ENCODE assay signal across 20 mouse cellular contexts in genomic region chr13:109615213-109615784, GRCm38 (mm10).
DNase-seq lines count a peak whose midpoint lies in the region; ATAC-seq and TF ChIP-seq lines count a peak whose summit lies in the region.
"Had no signal": no experiment of that assay in that cellular context is flagged by ENCODE, and none has a peak within 500 bp of the region (broad histone marks: within the 10 kb centered on the region; RNA-seq: fewer than 3 reads in every experiment).

No protein-coding gene starts in this region.

- TF ChIP-seq EP300 in liver, embryonic 14.5 days (IDR thresholded peaks at IDR 0.05; ENCODE audit: low read depth): no peak

- H3K27ac ChIP-seq in intestine, postnatal 0 days (ENCODE audit: low read depth, low read length): no peak overlapping the region
- H3K27ac ChIP-seq in intestine, embryonic 16.5 days (ENCODE audit: low read length): no peak overlapping the region
- H3K27ac ChIP-seq in lung, embryonic 14.5 days (ENCODE audit: low read depth): no peak overlapping the region
- no peak overlapping the region for H3K27ac ChIP-seq in liver, embryonic 14.5 days
- H3K27ac ChIP-seq: heart, embryonic 13.5 days; hindbrain, embryonic 12.5 days; limb, embryonic 15.5 days; midbrain, embryonic 13.5 days; neural tube, embryonic 12.5 days had no signal

- no peak overlapping the region for H3K9ac ChIP-seq in intestine, postnatal 0 days (ENCODE audit: low read depth, low read length)
- no peak overlapping the region for H3K9ac ChIP-seq in intestine, embryonic 16.5 days (ENCODE audit: low read depth, low read length)
- H3K9ac ChIP-seq in lung, embryonic 14.5 days: no peak overlapping the region
- H3K9ac ChIP-seq in liver, embryonic 14.5 days (replicated peaks): no peak overlapping the region
- H3K9ac ChIP-seq: heart, embryonic 13.5 days; hindbrain, embryonic 12.5 days; limb, embryonic 15.5 days; midbrain, embryonic 13.5 days; neural tube, embryonic 12.5 days had no signal

- H3K4me3 ChIP-seq in intestine, postnatal 0 days (ENCODE audit: low read depth, low read length): 0 out of 2 replicates have a peak overlapping the region, but pooled peaks have one; percentile 2
- H3K4me3 ChIP-seq in intestine, embryonic 16.5 days (ENCODE audit: low read length): no peak overlapping the region
- no peak overlapping the region for H3K4me3 ChIP-seq in lung, embryonic 14.5 days (ENCODE audit: low read depth, low read length)
- no peak overlapping the region for H3K4me3 ChIP-seq in liver, embryonic 14.5 days (ENCODE audit: insufficient read depth in 1 of 2, low read depth in 2 of 2, low read length in 2 of 2)
- H3K4me3 ChIP-seq in myocyte: no peak overlapping the region
- H3K4me3 ChIP-seq: heart, embryonic 13.5 days; hindbrain, embryonic 12.5 days; limb, embryonic 15.5 days; midbrain, embryonic 13.5 days; neural tube, embryonic 12.5 days had no signal

- no peak overlapping the region for H3ac ChIP-seq in myocyte (ENCODE audit: control insufficient read depth, insufficient read length)

- no peaks in the 10 kb centered on the region for H3K79me2 ChIP-seq in myocyte (ENCODE audit: control insufficient read depth, insufficient read depth)

- H3K9me3 ChIP-seq in intestine, postnatal 0 days (ENCODE audit: control insufficient read depth): no peaks in the 10 kb centered on the region
- no peaks in the 10 kb centered on the region for H3K9me3 ChIP-seq in intestine, embryonic 16.5 days (ENCODE audit: control insufficient read depth, low read length)
- no peaks in the 10 kb centered on the region for H3K9me3 ChIP-seq in lung, embryonic 14.5 days (ENCODE audit: low read depth, low read length)
- no peaks in the 10 kb centered on the region for H3K9me3 ChIP-seq in liver, embryonic 14.5 days (ENCODE audit: control insufficient read depth, low read length)
- H3K9me3 ChIP-seq: heart, embryonic 13.5 days; hindbrain, embryonic 12.5 days; limb, embryonic 15.5 days; megakaryocyte, embryonic 14.5 days; midbrain, embryonic 13.5 days; neural tube, embryonic 12.5 days had no signal

- TF ChIP-seq POLR2A in myocyte (IDR thresholded peaks at IDR 0.05; ENCODE audit: insufficient read length, low read depth): no peak

- ATAC-seq in intestine, postnatal 0 days: no peak
- no peak for ATAC-seq in intestine, embryonic 16.5 days
- no peak for ATAC-seq in lung, embryonic 14.5 days (ENCODE audit: insufficient read depth)
- ATAC-seq in liver, embryonic 14.5 days (ENCODE audit: insufficient read depth): no peak; the same call in 1 of the 2 replicates
- ATAC-seq: midbrain, embryonic 13.5 days had no signal

- H3K4me1 ChIP-seq in intestine, postnatal 0 days (replicated peaks; ENCODE audit: control insufficient read depth, insufficient read depth, low read length): peaks cover 6% of the 10 kb centered on the region; the same call in 1 of the 2 replicates
- peaks cover 2% of the 10 kb centered on the region; the same call in 1 of the 2 replicates for H3K4me1 ChIP-seq in intestine, embryonic 16.5 days (ENCODE audit: control insufficient read depth, insufficient read depth, low read length)
- peaks cover 6% of the 10 kb centered on the region; the same call in 1 of the 2 replicates for H3K4me1 ChIP-seq in lung, embryonic 14.5 days (ENCODE audit: insufficient read depth)
- H3K4me1 ChIP-seq in liver, embryonic 14.5 days (replicated peaks; ENCODE audit: control insufficient read depth in 2 of 2, insufficient read depth in 2 of 2, low read length in 1 of 2): peaks cover 0 to 9% of the 10 kb centered on the region in 2 experiments; a peak in 2 of 4 replicates
- H3K4me1 ChIP-seq: neural tube, embryonic 12.5 days had no signal

- no peak for TF ChIP-seq CTCF in intestine, postnatal 0 days (IDR thresholded peaks at IDR 0.05; ENCODE audit: low read depth)
- no peak for TF ChIP-seq CTCF in lung, embryonic 14.5 days (IDR thresholded peaks at IDR 0.05; ENCODE audit: low read depth)
- no peak for TF ChIP-seq CTCF in liver, embryonic 14.5 days (IDR thresholded peaks at IDR 0.05; ENCODE audit: low read depth)

- H3K27me3 ChIP-seq in intestine, postnatal 0 days (replicated peaks; ENCODE audit: control insufficient read depth, insufficient read depth, low read length): no peaks in the 10 kb centered on the region
- no peaks in the 10 kb centered on the region for H3K27me3 ChIP-seq in intestine, embryonic 16.5 days (replicated peaks; ENCODE audit: control insufficient read depth, insufficient read depth, low read length)
- no peaks in the 10 kb centered on the region for H3K27me3 ChIP-seq in lung, embryonic 14.5 days (ENCODE audit: insufficient read depth, low read length)
- H3K27me3 ChIP-seq in liver, embryonic 14.5 days (ENCODE audit: control insufficient read depth, insufficient read depth, low read length): no peaks in the 10 kb centered on the region
- H3K27me3 ChIP-seq in myocyte (ENCODE audit: control insufficient read depth, insufficient read depth, insufficient read length): no peaks in the 10 kb centered on the region
- H3K27me3 ChIP-seq: heart, embryonic 13.5 days; hindbrain, embryonic 12.5 days; limb, embryonic 15.5 days; megakaryocyte, embryonic 14.5 days; midbrain, embryonic 13.5 days; neural tube, embryonic 12.5 days had no signal

- H3K4me2 ChIP-seq in intestine, postnatal 0 days (replicated peaks; ENCODE audit: low read depth): peak overlapping the region; percentile 47
- no peak overlapping the region for H3K4me2 ChIP-seq in intestine, embryonic 16.5 days (ENCODE audit: low read depth, low read length)
- H3K4me2 ChIP-seq in lung, embryonic 14.5 days: 0 out of 2 replicates have a peak overlapping the region, but pooled peaks have one; percentile 20
- H3K4me2 ChIP-seq in liver, embryonic 14.5 days (ENCODE audit: low read depth): peak overlapping the region; percentile 31
- peak overlapping the region; percentile 55 for H3K4me2 ChIP-seq in myocyte (ENCODE audit: low read depth)
- H3K4me2 ChIP-seq: hindbrain, embryonic 12.5 days; midbrain, embryonic 13.5 days; neural tube, embryonic 12.5 days had no signal

- no peak for DNase-seq in lung, embryonic 14.5 days
- DNase-seq in lung, postnatal 4 days: no peak
- no peak for DNase-seq in liver, embryonic 14.5 days (ENCODE audit: low read depth in 3 of 3, low spot score in 3 of 3)
- DNase-seq in adrenal gland, postnatal 14 days: no peak
- no peak for DNase-seq in thymus, postnatal 36 days
- DNase-seq: adrenal gland, adult 2 months; cerebellum, postnatal 36 days; layer of hippocampus, adult 9-11 months; left cerebral cortex, postnatal 4 days; right cerebral cortex, postnatal 14 days; spleen, adult 18-20 months had no signal

- no peaks in the 10 kb centered on the region for H3K36me3 ChIP-seq in intestine, postnatal 0 days (ENCODE audit: control insufficient read depth, insufficient read depth)
- no peaks in the 10 kb centered on the region for H3K36me3 ChIP-seq in intestine, embryonic 16.5 days (ENCODE audit: control insufficient read depth, insufficient read depth, low read length)
- H3K36me3 ChIP-seq in lung, embryonic 14.5 days (ENCODE audit: insufficient read depth): no peaks in the 10 kb centered on the region
- H3K36me3 ChIP-seq in liver, embryonic 14.5 days (replicated peaks; ENCODE audit: control insufficient read depth, insufficient read depth, low read depth): no peaks in the 10 kb centered on the region
- no peaks in the 10 kb centered on the region for H3K36me3 ChIP-seq in myocyte (ENCODE audit: control insufficient read depth, insufficient read depth)
- H3K36me3 ChIP-seq: heart, embryonic 13.5 days; hindbrain, embryonic 12.5 days; limb, embryonic 15.5 days; midbrain, embryonic 13.5 days; neural tube, embryonic 12.5 days had no signal

- WGBS in intestine, postnatal 0 days: 53% methylated on average over 8 of the region's 8 CpGs
- 62% methylated on average over 8 of the region's 8 CpGs for WGBS in intestine, embryonic 16.5 days
- WGBS in lung, embryonic 14.5 days: 59% methylated on average over 8 of the region's 8 CpGs
- 17% methylated on average over 8 of the region's 8 CpGs for WGBS in liver, embryonic 14.5 days (ENCODE audit: insufficient replicate concordance)

TF ChIP-seq in myocyte, 11 proteins besides CTCF, POLR2A, EP300 and RAD21:
- no peak for TF ChIP-seq TCF3 (IDR thresholded peaks at IDR 0.05; ENCODE audit: insufficient read length, low read depth)
- no peak for TF ChIP-seq E2F4 (IDR thresholded peaks at IDR 0.05; ENCODE audit: insufficient read depth)
- TF ChIP-seq CEBPB (IDR thresholded peaks at IDR 0.05; ENCODE audit: insufficient read depth, poor library complexity, severe bottlenecking): no peak
- no peak for TF ChIP-seq MYOD1 (IDR thresholded peaks at IDR 0.05; ENCODE audit: control insufficient read depth in 1 of 3, insufficient read length in 2 of 3, low read depth in 2 of 3)
- no peak for TF ChIP-seq USF1 (IDR thresholded peaks at IDR 0.05; ENCODE audit: low read depth)
- no peak for TF ChIP-seq SRF (IDR thresholded peaks at IDR 0.05; ENCODE audit: control insufficient read depth, insufficient read length, low read depth)
- TF ChIP-seq TCF12 (IDR thresholded peaks at IDR 0.05; ENCODE audit: insufficient read depth, poor library complexity, severe bottlenecking): no peak
- no peak for TF ChIP-seq POLR2AphosphoS2 (IDR thresholded peaks at IDR 0.05; ENCODE audit: insufficient read length, low read depth)
- no peak for TF ChIP-seq MYOG (IDR thresholded peaks at IDR 0.05; ENCODE audit: control insufficient read depth in 1 of 3, insufficient read depth in 1 of 3, insufficient read length in 2 of 3, low read depth in 2 of 3)
- TF ChIP-seq REST (IDR thresholded peaks at IDR 0.05; ENCODE audit: insufficient read depth, insufficient read length): no peak
- no peak for TF ChIP-seq MAX (IDR thresholded peaks at IDR 0.05; ENCODE audit: low read depth)
